Mouse (Mus musculus) liver, postnatal 0 days (tissue): ENCODE measurements around the gene Enkur.

Experiments
- CTCF ChIP-seq: sonication (generic); IDR thresholded peaks from 2 replicates; pipeline ENCODE4 v1.5.1; 2016; ENCODE audit warnings: antibody characterized with exemption, low read depth
- EP300 ChIP-seq: IDR thresholded peaks from 2 replicates; pipeline ENCODE4 v1.6.1; 2016; ENCODE audit warnings: antibody characterized with exemption, low read depth, mild to moderate bottlenecking

DNA sequence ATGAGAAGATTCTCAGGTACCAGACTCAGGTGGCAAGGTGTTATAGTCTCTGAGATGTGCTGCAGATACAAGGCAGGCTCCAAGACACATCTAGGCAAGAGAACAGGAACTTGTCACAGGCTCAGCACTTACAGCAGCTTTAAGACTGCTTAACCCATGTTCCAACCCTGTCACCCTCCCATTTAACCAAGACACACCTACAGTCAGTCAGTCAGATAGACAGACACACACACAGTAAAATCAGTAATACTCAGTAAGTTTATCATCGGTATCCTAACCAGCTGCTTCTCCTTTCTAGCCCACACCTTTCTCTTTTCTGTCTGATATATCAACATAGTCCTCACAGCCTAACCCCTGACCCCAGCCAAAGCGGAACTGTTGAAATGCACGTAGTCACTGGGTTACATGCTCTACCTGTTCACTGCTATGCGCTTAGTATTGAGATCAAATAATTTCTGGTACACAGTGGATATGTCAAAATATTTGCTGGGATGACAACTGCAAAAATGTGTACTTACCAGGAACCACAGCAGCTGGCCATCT is 30.8 kb upstream of the Enkur start:
- no peak for TF ChIP-seq CTCF
- no peak for TF ChIP-seq EP300
